Mouse (Mus musculus) limb, embryonic 15.5 days (tissue): Measurements from ENCODE around the gene Hist1h2bb. TPM values are rescaled to one million over a fixed set of nuclear protein-coding genes. Genes with fewer than 3 reads are reported as not detected.
"Not testable (repeated sequence)": the region's sequence is repeated elsewhere in the genome, so short reads cannot be mapped to it uniquely, and the experiment has no call there.

Experiments used
- ATAC-seq: fragments of 200-750 bp; cut with Nextera tagmentation; 2 replicates; pipeline ENCODE4 v1.8.0; 2017; ENCODE audit warnings: low read depth, moderate TSS enrichment; ENCODE audit not compliant: insufficient number of reproducible peaks, low FRiP score, low TSS enrichment
- H3K27ac ChIP-seq: fragments of 300-500 bp; sonication (generic); 2 replicates; pipeline ENCODE4 v1.5.1; 2015; ENCODE audit warnings: moderate library complexity, mild to moderate bottlenecking, inconsistent platforms
- H3K27me3 ChIP-seq: fragments of 300-500 bp; sonication (generic); 2 replicates; pipeline ENCODE4 v1.6.1; 2015; ENCODE audit warnings: inconsistent platforms
- H3K36me3 ChIP-seq: fragments of 300-500 bp; sonication (generic); 2 replicates; pipeline ENCODE4 v1.6.1; 2015; ENCODE audit warnings: inconsistent platforms
- H3K4me1 ChIP-seq: fragments of 300-500 bp; sonication (generic); 2 replicates; pipeline ENCODE4 v1.6.1; 2015; ENCODE audit warnings: inconsistent platforms
- H3K4me2 ChIP-seq: fragments of 300-500 bp; sonication (generic); 2 replicates; pipeline ENCODE4 v1.6.1; 2015; ENCODE audit warnings: mild to moderate bottlenecking, inconsistent platforms
- H3K4me3 ChIP-seq: fragments of 300-500 bp; sonication (generic); 2 replicates; pipeline ENCODE4 v1.5.1; 2015; ENCODE audit warnings: mild to moderate bottlenecking, inconsistent platforms
- H3K9ac ChIP-seq: fragments of 300-500 bp; sonication (generic); 2 replicates; pipeline ENCODE4 v1.6.1; 2015; ENCODE audit warnings: inconsistent platforms
- H3K9me3 ChIP-seq: fragments of 300-500 bp; sonication (generic); 2 replicates; pipeline ENCODE4 v1.6.1; 2016; ENCODE audit warnings: inconsistent platforms
- WGBS: fragments of 180-500 bp; shearing (Covaris S2); methylation state at CpG from one replicate; pipeline ENCODE4 v1.1.7; 2015; 5-methylcytosine and 5-hydroxymethylcytosine counted together
- polyA plus RNA-seq: library from polyadenylated mRNA; unstranded; fragments of >200 nt; fragmentation: Nextera tagmentation; extraction: Ambion mirVana; gene quantifications from 2 replicates; pipeline ENCODE4 v1.2.1, GENCODE M21; 2015

The Hist1h2bb gene
- polyA plus RNA-seq, 1 experiment from 2014 or later, result 2.1 TPM

GRCm38 (mm10) chr13:23761871-23762821 lies 15.6 kb downstream of the Hist1h2bb start, which contains the start of gene Hist1h3a:
Gene Hist1h3a (minus strand): TSS chr13:23762386.
- peaks cover 30% of the 10 kb centered on the region for H3K4me1 ChIP-seq
- peak within 1 kb of the TSS; percentile 68; the same call in 1 of the 2 replicates for H3K9ac ChIP-seq
- not testable (repeated sequence) for H3K36me3 ChIP-seq, H3K27me3 ChIP-seq, H3K9me3 ChIP-seq
- peak within 1 kb of the TSS; percentile 96 for H3K27ac ChIP-seq
- ATAC-seq, result peak; percentile 75
- under 1% methylated on average over 29 of the region's 52 CpGs for WGBS
- H3K4me3 ChIP-seq, result peak within 1 kb of the TSS; percentile 58
- peak within 1 kb of the TSS; percentile 84 for H3K4me2 ChIP-seq

DNA sequence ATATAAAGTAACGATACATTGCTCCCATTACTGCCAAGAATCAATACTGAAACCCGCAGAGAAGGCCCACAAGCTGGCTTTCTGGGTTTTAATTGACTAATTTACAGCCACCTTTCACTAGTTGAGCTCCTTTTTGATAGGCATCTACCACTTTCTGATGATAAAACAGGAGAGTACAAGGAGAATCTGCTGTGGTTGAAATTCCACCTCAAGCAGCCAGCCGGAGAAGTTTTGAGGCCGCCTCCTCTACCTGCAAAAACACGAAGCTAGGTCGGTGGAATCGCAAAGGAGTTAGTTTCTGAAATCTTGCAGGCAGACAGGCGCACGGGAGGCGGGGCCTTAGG lies 16.7 kb downstream of the Hist1h2bb start:
- Histone ChIP-seq H3K9me3 (no peaks in the 10 kb centered on the region), H3K9ac (peak overlapping the region; percentile 68; the same call in 1 of the 2 replicates), H3K4me2 (peak overlapping the region; percentile 84), H3K27me3 (no peaks in the 10 kb centered on the region), H3K4me3 (peak overlapping the region; percentile 58), H3K36me3 (no peaks in the 10 kb centered on the region), H3K27ac (peak overlapping the region; percentile 96), H3K4me1 (peaks cover 26% of the 10 kb centered on the region)
- WGBS, result under 1% methylated on average over 10 of the region's 10 CpGs
- ATAC-seq, result no peak

DNA sequence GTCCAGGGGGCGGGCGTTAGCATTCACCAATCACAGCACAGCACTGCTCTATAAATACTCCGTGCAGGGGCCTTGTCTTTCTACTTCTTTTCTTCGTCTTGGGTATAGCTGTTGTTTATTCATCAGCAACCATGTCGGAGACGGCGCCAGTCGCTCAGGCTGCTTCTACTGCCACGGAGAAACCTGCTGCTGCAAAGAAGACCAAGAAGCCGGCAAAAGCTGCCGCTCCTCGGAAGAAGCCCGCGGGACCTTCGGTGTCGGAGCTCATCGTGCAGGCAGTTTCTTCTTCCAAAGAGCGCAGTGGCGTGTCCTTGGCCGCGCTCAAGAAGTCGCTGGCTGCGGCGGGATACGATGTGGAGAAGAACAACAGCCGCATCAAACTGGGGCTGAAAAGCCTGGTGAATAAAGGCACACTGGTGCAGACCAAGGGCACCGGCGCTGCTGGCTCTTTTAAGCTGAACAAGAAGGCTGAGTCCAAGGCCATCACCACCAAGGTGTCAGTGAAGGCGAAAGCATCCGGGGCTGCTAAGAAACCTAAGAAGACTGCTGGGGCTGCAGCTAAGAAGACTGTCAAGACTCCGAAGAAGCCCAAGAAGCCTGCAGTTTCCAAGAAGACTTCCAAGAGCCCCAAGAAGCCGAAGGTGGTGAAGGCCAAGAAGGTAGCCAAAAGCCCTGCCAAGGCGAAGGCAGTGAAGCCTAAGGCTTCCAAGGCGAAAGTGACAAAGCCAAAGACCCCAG lies 17.2 kb downstream of the Hist1h2bb start, which contains the start of gene Hist1h1a:
Hist1h1a (plus strand) TSS at position 81 of the 738 bp plus-strand sequence.
- peak; percentile 75 for ATAC-seq
- 3% methylated on average over 34 of the region's 34 CpGs for WGBS
- H3K27me3 ChIP-seq, result no peaks in the 10 kb centered on the region
- H3K4me1 ChIP-seq, result peaks cover 26% of the 10 kb centered on the region
- no peaks in the 10 kb centered on the region for H3K9me3 ChIP-seq
- H3K4me2 ChIP-seq, result peak within 1 kb of the TSS; percentile 84
- peak within 1 kb of the TSS; percentile 96 for H3K27ac ChIP-seq
- peak within 1 kb of the TSS; percentile 58 for H3K4me3 ChIP-seq
- H3K36me3 ChIP-seq, result no peaks in the 10 kb centered on the region
- peak within 1 kb of the TSS; percentile 68 for H3K9ac ChIP-seq

- H3K4me2 ChIP-seq, result peak overlapping the region; percentile 84
- no peak for ATAC-seq
- peaks cover 26% of the 10 kb centered on the region for H3K4me1 ChIP-seq
- H3K36me3 ChIP-seq, result no peaks in the 10 kb centered on the region
- no peaks in the 10 kb centered on the region for H3K9me3 ChIP-seq
- no peaks in the 10 kb centered on the region for H3K27me3 ChIP-seq
- no peak overlapping the region for H3K9ac ChIP-seq
- 34% methylated on average over 12 of the region's 12 CpGs for WGBS
- H3K27ac ChIP-seq, result peak overlapping the region; percentile 96
- peak overlapping the region; percentile 58 for H3K4me3 ChIP-seq
Observed at GRCm38 (mm10) chr13:23764324-23765171, 18.0 kb downstream of the Hist1h2bb start.

DNA sequence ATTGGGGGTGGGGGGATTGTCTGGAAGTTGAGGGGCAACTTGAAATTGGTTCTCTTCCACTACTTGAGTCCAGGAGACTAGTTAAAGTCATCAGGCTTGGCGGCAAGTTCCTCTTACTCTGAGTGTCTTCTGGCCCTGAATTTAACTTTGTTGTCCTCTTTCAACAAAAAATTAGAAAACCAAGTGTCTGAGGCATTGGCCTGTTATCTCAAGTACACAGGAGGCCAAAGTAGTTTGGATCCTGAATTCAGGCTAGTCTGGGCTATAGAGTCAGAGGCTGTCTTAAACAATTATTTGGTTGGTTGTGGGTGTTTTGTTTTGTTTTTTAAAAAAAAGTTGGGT lies 18.6 kb downstream of the Hist1h2bb start:
- Histone ChIP-seq H3K9me3 (no peaks in the 10 kb centered on the region), H3K4me1 (peaks cover 22% of the 10 kb centered on the region), H3K4me2 (no peak overlapping the region), H3K4me3 (no peak overlapping the region), H3K27me3 (no peaks in the 10 kb centered on the region), H3K27ac (no peak overlapping the region), H3K9ac (no peak overlapping the region), H3K36me3 (no peaks in the 10 kb centered on the region)
- no peak for ATAC-seq
- WGBS, result 75% methylated on average over 1 of the region's 1 CpGs

- H3K9me3 ChIP-seq, result no peaks in the 10 kb centered on the region
- H3K27me3 ChIP-seq, result no peaks in the 10 kb centered on the region
- no peak overlapping the region for H3K4me3 ChIP-seq
- peaks cover 14% of the 10 kb centered on the region for H3K4me1 ChIP-seq
- no peak for ATAC-seq
- H3K27ac ChIP-seq, result no peak overlapping the region
- H3K36me3 ChIP-seq, result no peaks in the 10 kb centered on the region
- H3K9ac ChIP-seq, result no peak overlapping the region
- no peak overlapping the region for H3K4me2 ChIP-seq
Observed at GRCm38 (mm10) chr13:23766772-23767171, 20.2 kb downstream of the Hist1h2bb start.

DNA sequence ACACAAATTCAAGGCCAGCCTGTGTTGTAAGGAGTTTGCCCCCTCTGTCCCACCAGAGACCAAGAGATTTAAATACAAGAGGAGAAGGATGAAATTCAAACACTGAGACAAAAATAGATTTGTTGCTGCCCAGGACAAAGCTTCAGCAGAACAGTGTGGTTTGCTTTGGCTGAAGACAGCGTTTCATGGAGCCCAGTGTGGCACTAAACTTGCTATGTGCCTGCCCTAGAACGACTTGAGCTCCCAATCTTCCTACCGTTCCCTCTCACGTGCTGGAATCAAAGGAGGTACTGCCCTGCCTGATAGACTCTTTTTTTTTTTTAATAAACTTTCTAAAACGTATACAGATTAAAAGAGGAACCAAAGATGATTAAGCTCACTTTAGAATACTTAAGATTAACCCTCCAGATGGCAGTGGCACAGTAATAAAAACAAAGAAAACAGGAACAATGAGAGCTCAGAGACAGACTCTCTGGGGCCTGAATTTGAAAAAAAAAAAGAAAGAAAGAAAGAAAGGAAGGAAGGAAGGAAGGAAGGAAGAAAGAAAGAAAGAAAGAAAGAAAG lies 22.4 kb downstream of the Hist1h2bb start:
- Histone ChIP-seq H3K4me1 (peaks cover 10% of the 10 kb centered on the region), H3K27me3 (no peaks in the 10 kb centered on the region), H3K36me3 (no peaks in the 10 kb centered on the region), H3K4me2 (no peak overlapping the region), H3K27ac (no peak overlapping the region), H3K9ac (no peak overlapping the region), H3K9me3 (no peaks in the 10 kb centered on the region), H3K4me3 (no peak overlapping the region)
- no peak for ATAC-seq
- WGBS, result 50% methylated on average over 5 of the region's 5 CpGs

DNA sequence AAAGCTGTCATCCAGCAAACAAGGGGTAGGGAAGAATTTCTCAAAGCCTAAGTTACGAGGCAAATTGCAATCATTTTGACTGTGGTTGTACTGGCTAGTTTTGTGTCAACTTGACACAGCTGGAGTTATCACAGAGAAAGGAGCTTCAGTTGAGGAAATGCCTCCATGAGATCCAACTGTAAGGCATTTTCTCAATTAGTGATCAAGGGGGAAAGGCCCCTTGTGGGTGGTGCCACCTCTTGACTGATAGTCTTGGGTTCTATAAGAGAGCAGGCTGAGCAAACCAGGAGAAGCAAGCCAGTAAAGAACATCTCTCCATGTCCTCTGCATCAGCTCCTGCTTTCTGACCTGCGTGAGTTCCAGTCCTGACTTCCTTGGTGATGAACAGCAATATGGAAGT lies 23.1 kb downstream of the Hist1h2bb start, which contains the start of gene Trim38:
Trim38 (plus strand) TSS at position 301 of the 400 bp plus-strand sequence.
- not testable (repeated sequence) for H3K36me3 ChIP-seq, ATAC-seq, H3K27ac ChIP-seq, H3K9me3 ChIP-seq, H3K9ac ChIP-seq, H3K4me1 ChIP-seq, H3K4me3 ChIP-seq, H3K4me2 ChIP-seq, H3K27me3 ChIP-seq
- WGBS, result 84% methylated on average over 2 of the region's 2 CpGs

- 0 out of 2 replicates have a peak, but pooled peaks cover 3% of the 10 kb centered on the region for H3K4me1 ChIP-seq
- 24% methylated on average over 21 of the region's 21 CpGs for WGBS
- ATAC-seq, result no peak
- no peak overlapping the region for H3K27ac ChIP-seq
- H3K4me2 ChIP-seq, result peak overlapping the region; percentile 29
- H3K9me3 ChIP-seq, result no peaks in the 10 kb centered on the region
- no peaks in the 10 kb centered on the region for H3K27me3 ChIP-seq
- H3K9ac ChIP-seq, result no peak overlapping the region
- H3K4me3 ChIP-seq, result no peak overlapping the region
- no peaks in the 10 kb centered on the region for H3K36me3 ChIP-seq
Observed at GRCm38 (mm10) chr13:23772561-23773313, 26.2 kb downstream of the Hist1h2bb start.

DNA sequence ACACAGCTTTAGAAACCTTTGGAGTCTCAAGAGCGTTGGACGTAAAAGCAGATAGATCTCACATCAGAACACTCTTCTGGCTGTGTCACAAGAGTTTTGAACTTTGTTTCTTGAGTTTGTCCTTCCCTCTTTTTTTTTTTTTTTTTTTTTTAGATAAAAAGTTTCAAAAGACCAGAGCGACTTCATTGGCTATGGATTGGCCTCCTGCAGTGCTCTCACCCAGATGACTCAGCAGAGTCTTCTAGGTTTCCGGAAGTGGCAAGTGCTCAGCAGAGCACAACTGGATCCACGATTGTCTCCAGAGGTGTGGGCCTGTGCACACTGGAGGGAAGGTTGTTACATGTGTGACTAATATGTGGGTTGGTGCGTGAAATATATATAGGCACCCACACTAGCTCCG lies 31.8 kb downstream of the Hist1h2bb start:
- H3K4me1 ChIP-seq, result no peaks in the 10 kb centered on the region
- H3K4me2 ChIP-seq, result no peak overlapping the region
- WGBS, result 88% methylated on average over 7 of the region's 7 CpGs
- H3K9me3 ChIP-seq, result no peaks in the 10 kb centered on the region
- H3K9ac ChIP-seq, result no peak overlapping the region
- no peaks in the 10 kb centered on the region for H3K27me3 ChIP-seq
- H3K27ac ChIP-seq, result no peak overlapping the region
- H3K36me3 ChIP-seq, result no peaks in the 10 kb centered on the region
- H3K4me3 ChIP-seq, result no peak overlapping the region
- no peak for ATAC-seq

- no peak overlapping the region for H3K4me2 ChIP-seq
- 79% methylated on average over 4 of the region's 4 CpGs for WGBS
- H3K9me3 ChIP-seq, result no peaks in the 10 kb centered on the region
Observed at GRCm38 (mm10) chr13:23779025-23779424, 32.5 kb downstream of the Hist1h2bb start.

More at GRCm38 (mm10) chr13:23779025-23779424, 32.5 kb downstream of the Hist1h2bb start:
- Histone ChIP-seq H3K36me3 (no peaks in the 10 kb centered on the region), H3K4me3 (no peak overlapping the region), H3K4me1 (no peaks in the 10 kb centered on the region), H3K9ac (no peak overlapping the region), H3K27ac (no peak overlapping the region), H3K27me3 (no peaks in the 10 kb centered on the region)
- no peak for ATAC-seq
